Mouse (Mus musculus) bone marrow macrophage, adult 2 months (primary cell): Measurements from ENCODE around the gene Dsn1.

Experiments used
- CTCF ChIP-seq: IDR thresholded peaks from 2 replicates; pipeline ENCODE4 v1.5.1; 2012; ENCODE audit warnings: low read depth, mild to moderate bottlenecking, low read length, moderate library complexity
- POLR2A ChIP-seq: IDR thresholded peaks from 2 replicates; pipeline ENCODE4 v1.6.1; 2012; ENCODE audit warnings: mild to moderate bottlenecking, low read depth, low read length, borderline replicate concordance

DNA sequence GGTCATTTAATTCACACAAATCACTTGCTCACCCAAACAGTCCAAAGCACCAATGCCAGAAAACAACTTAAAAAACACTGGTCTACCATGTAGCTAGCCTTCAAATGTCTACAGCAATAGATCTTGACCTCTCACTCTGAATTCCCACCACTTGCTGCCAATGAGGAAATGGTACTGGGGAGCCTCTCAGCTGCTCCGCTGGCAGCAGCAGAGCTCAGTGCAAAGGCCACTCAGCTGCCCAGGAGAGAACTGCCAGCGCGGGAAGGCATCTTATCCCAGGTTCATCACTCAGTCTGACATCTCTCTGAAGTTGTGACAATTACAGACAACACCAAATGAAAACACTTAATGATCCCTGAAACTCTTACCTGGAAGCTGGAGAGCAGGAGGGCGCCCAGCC is 4.6 kb downstream of the Dsn1 start:
- TF ChIP-seq CTCF (no peak), POLR2A (no peak)
